Mouse (Mus musculus) bone marrow macrophage, adult 2 months (primary cell): ENCODE results near the gene Mcu. TPM values are rescaled to one million over a fixed set of nuclear protein-coding genes. Genes with fewer than 3 reads are reported as not detected.
A peak's percentile ranks its signal among the peaks of the same experiment; 100 is the strongest.

Source experiments
- H3K27ac ChIP-seq: 2 replicates; pipeline ENCODE4 v1.5.1; 2012; ENCODE audit warnings: low read depth, low read length; ENCODE audit not compliant: insufficient read depth
- H3K4me1 ChIP-seq: 2 replicates; pipeline ENCODE4 v1.6.1; 2012; ENCODE audit warnings: low read length; ENCODE audit not compliant: control insufficient read depth, insufficient read depth
- H3K4me3 ChIP-seq: 2 replicates; pipeline ENCODE4 v1.5.1; 2012; ENCODE audit warnings: mild to moderate bottlenecking, low read length, moderate library complexity; ENCODE audit not compliant: insufficient read depth
- CTCF ChIP-seq: IDR thresholded peaks from 2 replicates; pipeline ENCODE4 v1.5.1; 2012; ENCODE audit warnings: low read depth, mild to moderate bottlenecking, low read length, moderate library complexity
- POLR2A ChIP-seq: IDR thresholded peaks from 2 replicates; pipeline ENCODE4 v1.6.1; 2012; ENCODE audit warnings: mild to moderate bottlenecking, low read depth, low read length, borderline replicate concordance
- polyA plus RNA-seq: library from polyadenylated mRNA; stranded (reverse); fragments of >200 nt; gene quantifications from 2 replicates; pipeline ENCODE4 v1.2.4, GENCODE M21; 2012; ENCODE audit not compliant: missing spikeins, insufficient read depth, insufficient read length

The Mcu gene
- polyA plus RNA-seq, 1 experiment, result 14.4 TPM

DNA sequence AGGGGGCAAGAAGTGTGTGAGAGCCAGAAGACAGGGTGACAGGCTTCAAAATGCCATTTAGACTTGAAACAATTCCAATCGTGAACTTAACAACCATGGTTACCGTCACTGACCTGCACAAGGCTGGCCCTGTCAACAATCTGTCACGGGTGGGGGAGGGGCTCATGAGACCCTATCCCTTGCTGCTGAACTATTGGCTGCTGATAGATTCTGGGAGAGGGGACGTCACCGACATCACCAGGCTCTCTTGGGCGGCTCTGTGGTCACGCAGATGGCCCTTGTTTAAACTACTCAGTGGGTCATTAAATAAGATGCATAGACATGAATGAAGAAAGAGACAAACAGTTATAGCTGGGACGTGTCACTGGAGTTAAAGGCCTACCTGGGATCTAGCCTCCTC is 171.9 kb downstream of the Mcu start:
- Histone ChIP-seq H3K27ac (no peak overlapping the region), H3K4me1 (no peaks in the 10 kb centered on the region), H3K4me3 (no peak overlapping the region)
- no peak for TF ChIP-seq POLR2A
- no peak for TF ChIP-seq CTCF

DNA sequence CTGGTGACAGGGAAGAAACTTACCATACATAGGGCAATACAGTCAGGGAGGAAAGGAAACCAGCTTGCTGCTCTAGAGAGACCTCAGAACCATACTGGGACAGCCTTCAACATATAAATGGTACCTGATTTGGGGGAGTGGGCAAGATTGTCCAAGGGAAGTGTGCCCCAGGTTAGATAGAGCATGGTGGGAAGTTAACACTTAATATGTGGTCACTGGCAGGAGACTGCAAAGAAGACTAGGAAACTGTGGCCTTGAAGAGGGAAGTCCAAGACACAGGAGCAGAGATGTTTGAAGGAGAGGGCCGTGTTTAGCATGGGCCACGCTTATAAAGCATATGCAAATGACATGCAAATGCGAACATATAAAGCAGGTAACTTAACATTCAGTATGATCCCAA is 172.4 kb downstream of the Mcu start:
- no peak overlapping the region for H3K4me3 ChIP-seq
- TF ChIP-seq CTCF (no peak), POLR2A (no peak)
- H3K27ac ChIP-seq, result no peak overlapping the region
- H3K4me1 ChIP-seq, result no peaks in the 10 kb centered on the region

DNA sequence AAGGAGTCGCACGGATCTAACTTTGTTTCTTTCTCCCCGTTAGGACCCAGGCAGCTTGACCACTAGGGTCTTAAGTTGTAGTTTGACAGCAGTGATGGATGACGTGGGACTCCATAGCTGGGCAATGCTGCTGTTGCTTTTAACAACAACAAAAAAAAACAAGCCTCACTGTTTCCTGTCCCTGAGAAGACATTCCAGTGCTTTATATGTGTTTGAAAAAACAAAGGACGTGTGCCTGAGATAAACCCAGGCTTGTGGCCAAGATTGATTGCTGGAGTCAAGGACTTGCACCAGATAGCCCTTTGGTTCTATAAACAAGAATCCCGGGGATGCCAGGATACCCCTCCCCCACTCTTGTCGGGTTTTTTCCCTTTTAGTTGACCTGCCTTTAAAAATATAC is 173.3 kb downstream of the Mcu start:
- Histone ChIP-seq H3K4me3 (no peak overlapping the region), H3K4me1 (no peaks in the 10 kb centered on the region), H3K27ac (no peak overlapping the region)
- TF ChIP-seq POLR2A (no peak), CTCF (no peak)

DNA sequence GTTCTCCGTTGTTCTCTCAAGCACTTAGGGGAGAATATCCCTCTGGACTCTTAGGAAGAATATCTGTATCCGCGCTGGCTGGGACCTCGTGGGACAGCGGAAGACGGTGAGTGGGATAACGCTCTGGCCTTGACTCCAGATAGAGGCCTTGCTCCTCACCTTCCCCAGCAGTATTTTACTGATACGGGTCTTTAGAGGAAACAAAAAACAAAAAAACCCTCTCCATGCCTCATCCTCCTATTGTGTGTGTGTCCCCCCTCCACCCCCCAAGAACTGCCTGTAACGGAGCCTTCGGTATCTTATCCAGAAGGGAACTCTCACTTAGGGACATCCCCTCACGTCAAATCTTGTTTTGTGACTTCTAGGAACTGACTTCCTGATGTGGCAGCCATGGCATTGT is 174.8 kb downstream of the Mcu start, which contains the start of gene Oit3:
Gene Oit3, minus strand, starts transcription at position 44 of the 400 bp plus-strand sequence.
- no peak within 1 kb of the TSS for H3K27ac ChIP-seq
- TF ChIP-seq CTCF (no peak), POLR2A (no peak)
- H3K4me1 ChIP-seq, result no peaks in the 10 kb centered on the region
- H3K4me3 ChIP-seq, result no peak within 1 kb of the TSS

DNA sequence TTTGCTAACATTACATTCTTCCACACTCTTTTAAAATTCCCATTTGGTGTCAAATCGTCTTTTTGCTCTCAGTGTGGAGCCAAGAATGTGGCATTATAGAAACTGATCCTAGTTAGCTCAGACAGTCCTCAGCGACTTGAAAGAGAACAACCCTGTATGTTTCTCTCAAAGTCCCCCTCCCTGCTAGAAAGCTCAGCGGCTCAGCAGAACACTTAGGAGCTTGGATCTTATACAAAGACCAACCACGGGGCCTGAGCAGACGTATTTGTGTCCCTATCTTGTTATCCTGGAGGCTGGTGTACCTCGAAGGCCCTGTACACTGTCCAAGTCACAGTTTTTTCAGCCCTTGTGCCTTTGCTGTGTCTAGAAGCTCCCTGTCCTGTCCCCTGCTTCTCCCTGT is 176.3 kb downstream of the Mcu start:
- Histone ChIP-seq H3K27ac (no peak overlapping the region), H3K4me3 (no peak overlapping the region), H3K4me1 (no peaks in the 10 kb centered on the region)
- TF ChIP-seq POLR2A (no peak), CTCF (no peak)

DNA sequence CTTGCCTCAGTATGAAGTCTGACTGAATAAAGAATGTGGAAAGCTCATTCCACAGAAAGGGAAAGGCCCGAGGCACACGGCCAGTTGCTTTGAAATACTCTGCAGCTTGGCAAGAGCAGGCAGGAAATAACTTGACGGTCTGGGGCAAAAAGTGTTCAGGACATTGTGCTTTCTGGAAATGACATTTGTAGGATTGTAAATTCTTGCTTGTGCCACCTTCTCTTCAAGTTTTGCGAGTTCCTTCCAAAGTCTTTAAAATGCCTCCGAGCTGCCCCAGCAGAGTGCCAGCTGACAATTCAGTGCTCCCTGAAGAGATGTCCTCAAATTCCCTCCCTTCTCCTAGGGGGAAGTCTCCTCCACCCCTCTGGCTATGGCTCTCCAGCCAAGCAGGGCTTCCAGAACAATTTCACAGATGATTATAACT is 177.0 kb downstream of the Mcu start:
- Histone ChIP-seq H3K4me3 (no peak overlapping the region), H3K27ac (no peak overlapping the region), H3K4me1 (no peaks in the 10 kb centered on the region)
- no peak for TF ChIP-seq CTCF
- no peak for TF ChIP-seq POLR2A

DNA sequence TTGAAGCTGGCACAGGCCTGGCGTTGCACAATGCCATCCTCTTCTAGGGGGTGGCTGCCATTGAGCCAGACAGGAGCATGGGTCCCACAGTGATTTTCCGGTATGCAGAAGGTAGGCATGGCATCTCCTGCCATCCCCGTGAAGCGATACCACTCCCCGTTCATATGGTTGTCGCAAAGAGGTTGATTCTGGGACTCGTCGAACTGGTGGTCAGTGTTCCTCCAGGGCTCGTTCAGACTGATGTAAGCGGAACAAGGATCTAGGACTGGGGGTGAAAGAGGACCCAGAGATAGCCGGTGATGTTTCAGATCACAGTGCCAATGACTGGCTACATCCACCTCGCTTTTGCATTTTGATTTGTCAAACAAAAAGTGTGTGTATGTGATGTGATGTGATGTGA is 177.8 kb downstream of the Mcu start:
- no peak overlapping the region for H3K4me3 ChIP-seq
- no peak for TF ChIP-seq POLR2A
- no peak for TF ChIP-seq CTCF
- H3K27ac ChIP-seq, result no peak overlapping the region
- H3K4me1 ChIP-seq, result no peaks in the 10 kb centered on the region; the same call in 1 of the 2 replicates

DNA sequence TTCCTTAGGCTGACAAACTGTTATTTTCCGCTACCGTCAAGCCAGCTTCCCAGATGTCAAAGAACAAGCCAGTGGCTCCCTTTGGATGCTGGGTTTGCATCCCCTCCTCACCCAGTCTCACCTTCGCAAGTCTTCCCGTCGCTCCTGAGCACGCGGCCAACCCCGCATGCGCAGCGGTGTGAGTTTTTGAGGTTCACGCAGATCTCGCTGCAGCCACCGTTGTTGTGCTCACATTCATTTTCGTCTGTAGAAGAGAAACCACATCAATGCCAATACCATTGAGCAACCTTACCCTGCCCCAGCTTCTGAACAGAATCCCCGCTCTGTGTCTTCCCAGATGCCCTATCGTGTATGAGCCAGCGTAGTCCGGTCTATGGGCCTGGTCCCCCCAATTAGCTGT is 180.7 kb downstream of the Mcu start:
- Histone ChIP-seq H3K4me3 (no peak overlapping the region), H3K27ac (no peak overlapping the region), H3K4me1 (peaks cover 25% of the 10 kb centered on the region)
- no peak for TF ChIP-seq CTCF
- TF ChIP-seq POLR2A, result no peak

DNA sequence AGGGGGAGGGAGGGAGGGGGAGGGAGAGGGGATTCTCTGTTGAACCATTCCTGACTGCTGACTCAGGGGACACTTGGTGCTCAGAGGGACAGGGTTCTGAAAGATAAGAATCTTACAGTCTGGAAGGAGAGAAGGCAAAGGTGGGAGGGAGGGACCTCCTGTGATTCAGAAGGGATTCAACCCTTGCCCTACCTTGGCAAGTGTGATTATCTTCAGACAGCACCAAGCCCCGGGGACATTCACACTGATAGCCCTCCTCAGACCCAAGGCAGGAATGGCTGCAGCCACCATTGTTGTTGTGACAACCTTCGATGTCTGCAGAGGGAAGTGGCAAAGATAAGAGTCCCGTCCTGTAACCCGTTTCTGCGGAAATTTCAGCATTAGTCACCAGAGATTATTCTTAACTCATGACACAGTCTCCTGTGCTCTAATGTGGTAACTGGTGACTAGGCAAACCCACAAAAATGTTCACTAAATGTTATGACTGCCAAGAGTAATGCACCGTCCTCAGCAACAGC is 185.7 kb downstream of the Mcu start:
- Histone ChIP-seq H3K4me1 (peaks cover 36% of the 10 kb centered on the region), H3K4me3 (peak overlapping the region; percentile 42), H3K27ac (peak overlapping the region; percentile 79)
- TF ChIP-seq CTCF (no peak), POLR2A (no peak)

DNA sequence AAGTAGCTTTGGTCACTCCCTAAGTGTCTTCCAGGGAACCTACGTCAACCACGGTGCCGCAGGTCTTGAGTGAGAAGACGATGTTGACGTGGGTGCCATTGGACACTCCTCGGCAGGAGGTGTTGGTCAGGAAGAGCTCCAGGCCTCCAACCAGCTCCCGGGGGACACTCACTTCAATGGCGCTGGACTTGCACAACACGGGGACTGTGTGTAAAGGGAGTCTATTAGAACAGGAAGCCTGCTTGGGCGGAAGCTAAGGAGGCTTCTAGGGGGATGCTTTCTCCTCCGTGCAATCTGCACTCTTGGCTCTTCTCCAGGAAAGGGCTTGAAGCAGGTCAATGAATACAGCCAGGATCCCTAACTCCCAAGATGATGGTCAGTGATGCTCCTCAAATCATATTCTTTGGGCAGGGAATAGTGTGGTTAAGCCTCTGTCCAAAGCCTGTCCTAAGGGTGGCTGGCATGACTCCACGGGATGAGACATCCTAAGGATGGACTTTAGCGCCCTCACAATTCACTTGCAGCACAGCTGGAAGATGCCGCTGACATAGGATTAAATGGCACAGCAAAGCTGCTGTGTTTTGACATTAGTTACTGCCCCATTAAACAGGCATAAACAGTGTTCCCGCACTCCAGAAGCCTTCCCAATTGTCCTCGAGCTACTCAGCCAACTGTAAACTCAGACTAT is 186.9 kb downstream of the Mcu start:
- Histone ChIP-seq H3K27ac (no peak overlapping the region), H3K4me3 (no peak overlapping the region), H3K4me1 (peaks cover 36% of the 10 kb centered on the region)
- TF ChIP-seq CTCF (no peak), POLR2A (no peak)

DNA sequence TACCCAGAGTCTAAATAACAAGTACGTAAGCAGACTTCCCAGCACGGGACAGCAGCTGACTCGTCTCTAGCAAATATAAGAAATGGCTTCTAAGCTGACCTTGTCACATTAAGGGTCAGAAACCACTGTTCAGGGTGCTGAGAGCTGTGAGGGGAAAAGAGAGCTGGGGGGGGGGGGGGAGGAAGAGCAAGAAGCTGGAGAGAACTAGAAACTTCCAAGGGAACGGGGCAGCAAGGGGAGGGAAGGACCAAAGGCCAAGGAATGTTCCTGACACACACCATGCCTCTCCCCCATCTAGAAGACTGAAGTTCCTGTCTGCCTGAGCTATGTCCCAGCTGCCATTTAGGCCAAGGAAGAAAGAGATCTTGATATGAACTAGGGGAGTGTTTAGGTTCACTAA is 190.1 kb downstream of the Mcu start:
- Histone ChIP-seq H3K4me1 (peaks cover 18% of the 10 kb centered on the region), H3K27ac (no peak overlapping the region), H3K4me3 (no peak overlapping the region)
- no peak for TF ChIP-seq POLR2A
- no peak for TF ChIP-seq CTCF
